Mouse (Mus musculus): Measurements from ENCODE around the gene Cfap99. TPM values are rescaled to one million over a fixed set of nuclear protein-coding genes. Genes with fewer than 3 reads are reported as not detected.

Cfap99 gene
- total and polyA plus RNA-seq, 2 experiments from 2014 or later: 0.13 TPM; not detected in 1

DNA sequence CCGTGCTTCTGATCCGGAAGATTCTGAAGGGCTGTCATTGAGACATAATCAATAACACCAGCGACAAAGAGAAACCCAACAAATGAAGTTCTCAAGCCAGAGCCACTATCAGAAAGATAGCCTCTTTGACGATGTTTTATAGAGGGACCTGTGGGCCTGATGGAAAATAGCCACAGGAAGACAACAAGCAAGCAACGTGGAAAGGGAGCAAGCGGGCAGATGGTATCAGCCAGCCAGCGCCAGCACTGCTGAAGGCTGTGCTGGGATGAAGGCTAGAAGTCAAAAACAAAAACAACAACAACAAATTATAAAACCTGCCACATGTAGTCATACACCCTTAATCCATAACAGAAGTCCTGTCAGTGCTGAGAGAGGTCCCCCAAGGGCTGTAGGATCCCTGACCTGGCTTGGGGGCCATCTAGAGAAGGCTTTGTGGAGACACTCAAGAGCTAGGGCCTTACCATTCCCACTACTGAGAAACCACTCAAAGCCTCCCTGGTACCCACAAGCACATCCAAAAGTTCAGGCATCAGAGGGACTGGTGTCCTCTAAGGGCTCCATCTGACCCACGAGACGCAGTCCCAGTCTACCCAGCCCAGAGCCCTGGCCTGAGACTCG, 13.6 kb upstream of the Cfap99 start:
- no peak overlapping the region for H3K4me3 ChIP-seq (ENCODE audit: low read length)
- no peak overlapping the region for H3K9ac ChIP-seq (replicated peaks; ENCODE audit: low read length)
- TF ChIP-seq CTCF (IDR thresholded peaks at IDR 0.05; ENCODE audit: low read depth): no peak
- WGBS: 76% methylated on average over 10 of the region's 10 CpGs
- H3K4me1 ChIP-seq (ENCODE audit: insufficient read depth, low read length): peaks cover 5% of the 10 kb centered on the region; the same call in 1 of the 2 replicates
- DNase-seq (ENCODE audit: low spot score): no peak
- H3K27me3 ChIP-seq (ENCODE audit: insufficient read depth, low read length): no peaks in the 10 kb centered on the region
- no peaks in the 10 kb centered on the region for H3K36me3 ChIP-seq (ENCODE audit: insufficient read depth, low read length)
- no peaks in the 10 kb centered on the region for H3K9me3 ChIP-seq (ENCODE audit: low read length)
- no peak for ATAC-seq
- no peak overlapping the region for H3K27ac ChIP-seq
- no peak overlapping the region for H3K4me2 ChIP-seq (ENCODE audit: low read depth, low read length)

DNA sequence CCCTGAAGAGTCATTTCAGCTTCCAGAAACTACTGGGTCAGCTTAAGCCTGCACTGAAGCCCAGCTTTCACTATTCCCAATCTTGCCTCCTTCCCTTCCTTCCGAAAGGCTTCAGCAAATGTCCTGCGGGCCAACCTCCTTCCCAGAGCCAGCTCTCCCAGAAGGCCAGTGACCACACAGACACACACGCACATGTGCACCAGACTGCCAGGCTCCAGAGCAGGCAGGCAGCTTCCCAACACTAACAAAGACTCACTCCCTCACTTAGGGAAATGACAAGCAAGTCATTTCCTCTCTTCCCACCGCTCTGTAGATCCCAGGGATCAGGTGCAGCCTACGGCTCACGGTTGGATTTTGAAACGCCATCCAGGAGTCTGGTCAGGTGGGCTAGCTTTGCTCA, 12.2 kb upstream of the Cfap99 start:
- Histone ChIP-seq H3K27ac (no peak overlapping the region), H3K36me3 (ENCODE audit: insufficient read depth, low read length) (no peaks in the 10 kb centered on the region), H3K4me3 (ENCODE audit: low read length) (no peak overlapping the region), H3K4me2 (ENCODE audit: low read depth, low read length) (no peak overlapping the region), H3K27me3 (ENCODE audit: insufficient read depth, low read length) (no peaks in the 10 kb centered on the region), H3K4me1 (ENCODE audit: insufficient read depth, low read length) (peaks cover 5% of the 10 kb centered on the region; the same call in 1 of the 2 replicates), H3K9ac (replicated peaks; ENCODE audit: low read length) (no peak overlapping the region), H3K9me3 (ENCODE audit: low read length) (no peaks in the 10 kb centered on the region)
- 80% methylated on average over 7 of the region's 7 CpGs for WGBS
- ATAC-seq (no peak), DNase-seq (ENCODE audit: low spot score) (no peak)
- TF ChIP-seq CTCF (IDR thresholded peaks at IDR 0.05; ENCODE audit: low read depth): no peak

DNA sequence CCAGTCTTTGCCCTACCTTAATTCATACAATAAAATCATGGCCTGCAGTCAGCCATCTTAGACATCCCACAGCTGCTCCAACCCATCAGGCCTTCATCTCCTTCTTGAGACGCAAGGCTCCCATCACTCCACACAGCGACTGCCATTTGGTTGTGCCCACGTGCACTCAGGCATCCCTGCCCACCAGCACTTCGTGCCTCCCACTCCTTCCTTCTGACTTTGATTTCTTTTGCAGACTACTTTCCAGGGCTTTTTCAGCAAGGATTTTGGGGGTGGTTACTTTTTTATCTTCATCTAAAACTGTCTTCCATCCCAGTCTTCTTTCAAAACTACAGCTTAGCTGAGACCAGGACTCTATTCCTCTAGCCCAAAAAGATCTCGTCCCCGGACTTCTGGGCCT, 11.7 kb upstream of the Cfap99 start:
- Histone ChIP-seq H3K27me3 (ENCODE audit: insufficient read depth, low read length) (no peaks in the 10 kb centered on the region), H3K4me3 (ENCODE audit: low read length) (no peak overlapping the region), H3K36me3 (ENCODE audit: insufficient read depth, low read length) (no peaks in the 10 kb centered on the region), H3K9ac (replicated peaks; ENCODE audit: low read length) (no peak overlapping the region), H3K4me2 (ENCODE audit: low read depth, low read length) (no peak overlapping the region), H3K9me3 (ENCODE audit: low read length) (no peaks in the 10 kb centered on the region), H3K27ac (no peak overlapping the region), H3K4me1 (ENCODE audit: insufficient read depth, low read length) (peaks cover 5% of the 10 kb centered on the region; the same call in 1 of the 2 replicates)
- ATAC-seq (no peak), DNase-seq (ENCODE audit: low spot score) (no peak)
- WGBS: 86% methylated on average over 6 of the region's 6 CpGs
- TF ChIP-seq CTCF (IDR thresholded peaks at IDR 0.05; ENCODE audit: low read depth): no peak

DNA sequence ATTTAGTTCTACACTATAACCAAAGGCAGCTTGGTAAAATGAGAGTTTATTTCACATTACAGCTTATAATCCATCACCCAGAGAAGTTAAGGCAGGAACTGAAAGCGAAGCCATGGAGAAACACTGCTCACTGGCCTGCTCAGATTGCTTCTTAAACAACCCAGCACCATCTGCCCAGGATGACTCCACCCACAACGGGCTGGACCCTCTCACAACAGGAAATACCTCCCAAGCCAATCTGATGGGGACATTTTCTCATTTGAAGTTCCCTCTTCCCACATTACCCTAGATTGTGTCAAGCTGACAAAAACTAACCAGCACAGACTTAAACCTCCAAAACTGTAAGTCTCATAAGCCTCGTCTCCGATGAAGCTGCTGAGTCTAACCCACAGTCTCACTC, 10.3 kb upstream of the Cfap99 start:
- DNase-seq (ENCODE audit: low spot score): no peak
- no peaks in the 10 kb centered on the region for H3K27me3 ChIP-seq (ENCODE audit: insufficient read depth, low read length)
- H3K27ac ChIP-seq: no peak overlapping the region
- no peak for TF ChIP-seq CTCF (IDR thresholded peaks at IDR 0.05; ENCODE audit: low read depth)
- no peak overlapping the region for H3K4me3 ChIP-seq (ENCODE audit: low read length)
- H3K36me3 ChIP-seq (ENCODE audit: insufficient read depth, low read length): no peaks in the 10 kb centered on the region
- H3K4me2 ChIP-seq (ENCODE audit: low read depth, low read length): no peak overlapping the region
- ATAC-seq: no peak
- H3K9ac ChIP-seq (replicated peaks; ENCODE audit: low read length): no peak overlapping the region
- 83% methylated on average over 4 of the region's 4 CpGs for WGBS
- H3K9me3 ChIP-seq (ENCODE audit: low read length): no peaks in the 10 kb centered on the region
- H3K4me1 ChIP-seq (ENCODE audit: insufficient read depth, low read length): peaks cover 5% of the 10 kb centered on the region; the same call in 1 of the 2 replicates

DNA sequence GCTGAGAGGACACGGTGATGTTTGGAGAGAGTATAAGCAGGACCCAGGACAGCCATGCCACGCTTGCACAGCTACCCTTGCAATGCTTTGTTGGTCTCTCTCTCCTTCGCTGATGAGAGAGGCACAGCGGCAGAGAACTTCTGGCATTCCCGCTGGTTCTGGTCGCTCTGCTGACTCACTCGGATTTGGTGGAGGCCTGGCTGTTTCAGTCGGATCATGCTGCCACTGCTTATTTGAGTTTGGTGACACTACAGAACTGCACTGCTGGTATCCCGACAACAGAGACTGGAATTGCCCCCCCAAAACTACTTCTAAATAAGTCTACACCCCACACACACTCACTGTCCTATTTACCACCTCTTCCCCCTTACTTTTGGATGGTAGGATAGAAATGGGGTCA, 9.2 kb upstream of the Cfap99 start:
- H3K4me2 ChIP-seq (ENCODE audit: low read depth, low read length): no peak overlapping the region
- H3K9ac ChIP-seq (replicated peaks; ENCODE audit: low read length): no peak overlapping the region
- ATAC-seq (no peak), DNase-seq (ENCODE audit: low spot score) (no peak)
- H3K4me3 ChIP-seq (ENCODE audit: low read length): no peak overlapping the region
- TF ChIP-seq CTCF (IDR thresholded peaks at IDR 0.05; ENCODE audit: low read depth): no peak
- H3K27ac ChIP-seq: no peak overlapping the region
- no peaks in the 10 kb centered on the region for H3K9me3 ChIP-seq (ENCODE audit: low read length)
- no peaks in the 10 kb centered on the region for H3K4me1 ChIP-seq (ENCODE audit: insufficient read depth, low read length)
- no peaks in the 10 kb centered on the region for H3K36me3 ChIP-seq (ENCODE audit: insufficient read depth, low read length)
- WGBS: 87% methylated on average over 9 of the region's 9 CpGs
- no peaks in the 10 kb centered on the region for H3K27me3 ChIP-seq (ENCODE audit: insufficient read depth, low read length)

DNA sequence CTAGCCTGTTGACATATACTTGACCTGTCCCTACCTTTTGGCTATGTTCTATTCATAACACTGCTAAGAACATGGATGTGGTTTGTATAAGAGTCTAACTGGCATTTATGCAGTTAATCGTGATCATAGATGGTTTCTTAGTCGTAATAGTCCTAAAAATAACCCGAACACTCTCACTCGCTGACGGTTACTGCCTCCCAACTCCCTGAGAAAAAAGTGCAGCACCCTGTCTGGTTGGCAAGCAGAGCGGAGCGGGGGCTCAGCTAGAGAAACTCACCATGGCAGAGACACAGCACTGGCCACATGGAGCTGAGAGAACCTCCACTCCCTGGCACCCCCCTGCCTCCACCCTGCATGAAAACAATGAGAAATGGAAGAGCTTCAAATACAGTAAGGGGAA, 7.4 kb upstream of the Cfap99 start:
- 71% methylated on average over 7 of the region's 7 CpGs for WGBS
- no peak for TF ChIP-seq CTCF (IDR thresholded peaks at IDR 0.05; ENCODE audit: low read depth)
- 0 out of 2 replicates have a peak, but pooled peaks cover 6% of the 10 kb centered on the region for H3K27me3 ChIP-seq (ENCODE audit: insufficient read depth, low read length)
- H3K4me1 ChIP-seq (ENCODE audit: insufficient read depth, low read length): no peaks in the 10 kb centered on the region
- H3K9ac ChIP-seq (replicated peaks; ENCODE audit: low read length): no peak overlapping the region
- ATAC-seq: no peak
- no peak for DNase-seq (ENCODE audit: low spot score)
- H3K27ac ChIP-seq: no peak overlapping the region
- no peak overlapping the region for H3K4me3 ChIP-seq (ENCODE audit: low read length)
- H3K36me3 ChIP-seq (ENCODE audit: insufficient read depth, low read length): no peaks in the 10 kb centered on the region
- no peak overlapping the region for H3K4me2 ChIP-seq (ENCODE audit: low read depth, low read length)
- H3K9me3 ChIP-seq (ENCODE audit: low read length): no peaks in the 10 kb centered on the region

DNA sequence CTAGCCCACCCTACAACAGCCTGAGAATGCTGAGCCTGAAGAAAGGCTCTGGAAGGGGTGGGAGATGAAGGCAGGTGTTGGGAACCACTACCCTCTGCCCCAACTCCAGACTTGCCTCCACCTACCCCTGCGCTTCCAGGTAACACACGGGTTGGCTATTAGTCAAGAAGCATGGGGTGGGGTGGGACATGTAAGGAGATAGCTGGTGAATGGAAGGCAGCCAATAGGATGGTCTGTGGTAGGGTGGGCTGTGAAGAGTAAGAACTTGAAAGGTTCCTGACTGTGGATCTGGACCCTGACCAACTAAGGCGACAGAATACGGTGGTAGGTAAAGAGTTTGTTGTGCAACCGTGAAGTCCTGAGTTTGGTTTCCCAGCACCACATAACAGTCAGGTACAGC, 5.0 kb upstream of the Cfap99 start:
- H3K27me3 ChIP-seq (ENCODE audit: insufficient read depth, low read length): 0 out of 2 replicates have a peak, but pooled peaks cover 6% of the 10 kb centered on the region
- no peaks in the 10 kb centered on the region for H3K4me1 ChIP-seq (ENCODE audit: insufficient read depth, low read length)
- no peaks in the 10 kb centered on the region for H3K36me3 ChIP-seq (ENCODE audit: insufficient read depth, low read length)
- no peak for ATAC-seq
- no peak overlapping the region for H3K27ac ChIP-seq
- no peak for DNase-seq (ENCODE audit: low spot score)
- TF ChIP-seq CTCF (IDR thresholded peaks at IDR 0.05; ENCODE audit: low read depth): no peak
- no peak overlapping the region for H3K4me3 ChIP-seq (ENCODE audit: low read length)
- no peak overlapping the region for H3K9ac ChIP-seq (replicated peaks; ENCODE audit: low read length)
- no peaks in the 10 kb centered on the region for H3K9me3 ChIP-seq (ENCODE audit: low read length)
- 89% methylated on average over 5 of the region's 5 CpGs for WGBS
- H3K4me2 ChIP-seq (ENCODE audit: low read depth, low read length): no peak overlapping the region

Data from hindbrain, postnatal 0 days (tissue).